Mouse (Mus musculus) gonadal fat pad, adult 2 months (tissue): Measurements from ENCODE around the gene Mrpl41. TPM values are rescaled to one million over a fixed set of nuclear protein-coding genes. Genes with fewer than 3 reads are reported as not detected.

Source experiments
- DNase-seq: peaks from one replicate; pipeline ENCODE4 v3.0.0-alpha.2; 2012; ENCODE audit warnings: low read depth
- polyA plus RNA-seq: library from polyadenylated mRNA; depleted of rRNA; stranded (reverse); fragments of >200 nt; gene quantifications from 2 replicates; pipeline ENCODE4 v1.2.3, GENCODE M21; 2012; rRNA removed

Mrpl41 gene
- polyA plus RNA-seq, 1 experiment = 67.2 TPM

GRCm38 (mm10) chr2:24935057-24935796, 39.7 kb downstream of the Mrpl41 start, which contains the start of gene Arrdc1:
TSS of gene Arrdc1 (minus strand) at chr2:24935252.
- peak; percentile 81 for DNase-seq

GRCm38 (mm10) chr2:24934441-24934963, 40.4 kb downstream of the Mrpl41 start:
- no peak for DNase-seq

- DNase-seq = no peak
Observed at GRCm38 (mm10) chr2:24929593-24929992, 45.3 kb downstream of the Mrpl41 start.

- no peak for DNase-seq
Observed at GRCm38 (mm10) chr2:24929119-24929518, 45.8 kb downstream of the Mrpl41 start.

- DNase-seq = peak; percentile 85
Observed at GRCm38 (mm10) chr2:24927810-24928479, 47.0 kb downstream of the Mrpl41 start.

GRCm38 (mm10) chr2:24926965-24927358, 47.9 kb downstream of the Mrpl41 start:
- DNase-seq = no peak

GRCm38 (mm10) chr2:24926345-24926964, 48.4 kb downstream of the Mrpl41 start:
- no peak for DNase-seq

GRCm38 (mm10) chr2:24925284-24925683, 49.6 kb downstream of the Mrpl41 start:
- no peak for DNase-seq

Other genes starting within 250 kb of the Mrpl41 start
- 5.0 and 8.0 TPM in 2 replicates for gene Cacna1b, start 211.9 kb downstream of the Mrpl41 start, polyA plus RNA-seq
- gene Ehmt1, start 55.5 kb downstream of the Mrpl41 start, polyA plus RNA-seq = 55.9 and 59.1 TPM in 2 replicates
- gene Arrdc1, start 39.8 kb downstream of the Mrpl41 start, polyA plus RNA-seq = 120 and 157 TPM in 2 replicates
- gene Zmynd19, start 25.3 kb downstream of the Mrpl41 start, polyA plus RNA-seq = 10.9 and 11.4 TPM in 2 replicates
- 20.4 and 23.1 TPM in 2 replicates for gene Dph7, start 12.7 kb downstream of the Mrpl41 start, polyA plus RNA-seq
- gene Pnpla7, start 935 bp upstream of the Mrpl41 start, polyA plus RNA-seq = 17.3 and 20.7 TPM in 2 replicates
- gene Nsmf, start 79.3 kb upstream of the Mrpl41 start, polyA plus RNA-seq = 272 and 279 TPM in 2 replicates
- gene Entpd8, start 105.2 kb upstream of the Mrpl41 start, polyA plus RNA-seq = 1.8 and 2.3 TPM in 2 replicates
- 0.30 and 0.34 TPM in 2 replicates for gene Noxa1, start 120.1 kb upstream of the Mrpl41 start, polyA plus RNA-seq
- gene Nrarp, start 205.7 kb upstream of the Mrpl41 start, polyA plus RNA-seq = 16.6 and 20.4 TPM in 2 replicates
- 41.2 and 42.5 TPM in 2 replicates for gene Tor4a, start 221.8 kb upstream of the Mrpl41 start, polyA plus RNA-seq
- 57.5 and 77.6 TPM in 2 replicates for gene Nelfb, start 236.4 kb upstream of the Mrpl41 start, polyA plus RNA-seq
- 0.74 and 0.93 TPM in 2 replicates for gene Stpg3, start 239.5 kb upstream of the Mrpl41 start, polyA plus RNA-seq
- 1.8 and 3.4 TPM in 2 replicates for gene Fam166a, start 243.6 kb upstream of the Mrpl41 start, polyA plus RNA-seq
- 468 and 584 TPM in 2 replicates for gene Tubb4b, start 249.6 kb upstream of the Mrpl41 start, polyA plus RNA-seq